Mouse (Mus musculus) midbrain, postnatal 0 days (tissue): Measurements from ENCODE around the gene Dnm3. TPM values are rescaled to one million over a fixed set of nuclear protein-coding genes. Genes with fewer than 3 reads are reported as not detected.

Source experiments
- ATAC-seq: fragments of 200-750 bp; cut with Nextera tagmentation; 2 replicates; pipeline ENCODE4 v1.8.0; 2017; ENCODE audit warnings: moderate number of reproducible peaks, mild to moderate bottlenecking, moderate TSS enrichment, moderate library complexity; ENCODE audit not compliant: low FRiP score
- DNase-seq: peaks from one replicate; pipeline ENCODE4 v3.0.0-alpha.2; 2015; ENCODE audit warnings: low spot score
- H3K27ac ChIP-seq: fragments of 300-500 bp; sonication (generic); 2 replicates; pipeline ENCODE4 v1.5.1; 2014; ENCODE audit warnings: low read depth, mild to moderate bottlenecking, low read length, mixed read lengths
- H3K27me3 ChIP-seq: fragments of 300-500 bp; sonication (generic); 2 replicates; pipeline ENCODE4 v1.6.1; 2014; ENCODE audit warnings: low read length, control low read depth, mixed read lengths; ENCODE audit not compliant: insufficient read depth
- H3K36me3 ChIP-seq: fragments of 300-500 bp; sonication (generic); 2 replicates; pipeline ENCODE4 v1.6.1; 2014; ENCODE audit warnings: low read length, control low read depth, mixed read lengths; ENCODE audit not compliant: insufficient read depth
- H3K4me1 ChIP-seq: fragments of 300-500 bp; sonication (generic); 2 replicates; pipeline ENCODE4 v1.6.1; 2014; ENCODE audit warnings: mild to moderate bottlenecking, control low read depth, antibody characterized with exemption, low read length, mixed read lengths; ENCODE audit not compliant: insufficient read depth
- H3K4me2 ChIP-seq: fragments of 300-500 bp; sonication (generic); 2 replicates; pipeline ENCODE4 v1.6.1; 2014; ENCODE audit warnings: low read depth, mild to moderate bottlenecking, low read length, mixed read lengths; ENCODE audit not compliant: poor library complexity, severe bottlenecking
- H3K4me3 ChIP-seq: fragments of 300-500 bp; sonication (generic); 2 replicates; pipeline ENCODE4 v1.5.1; 2014; ENCODE audit warnings: low read depth, mild to moderate bottlenecking, low read length, moderate library complexity
- H3K9ac ChIP-seq: fragments of 300-500 bp; sonication (generic); replicated peaks from 2 replicates; pipeline ENCODE4 v1.6.1; 2014; ENCODE audit warnings: mild to moderate bottlenecking, low read length, moderate library complexity, mixed read lengths; ENCODE audit not compliant: poor library complexity, severe bottlenecking
- H3K9me3 ChIP-seq: fragments of 300-500 bp; sonication (generic); 2 replicates; pipeline ENCODE4 v1.6.1; 2016; ENCODE audit warnings: low read length, control low read depth
- CTCF ChIP-seq: IDR thresholded peaks from 2 replicates; pipeline ENCODE4 v1.5.1; 2016; ENCODE audit warnings: antibody characterized with exemption, mild to moderate bottlenecking
- WGBS: fragments of 180-500 bp; shearing (Covaris S2); extraction: QIAGEN DNeasy Blood & Tissue Kit; methylation state at CpG from one replicate; pipeline ENCODE4 v1.1.7; 2014; 5-methylcytosine and 5-hydroxymethylcytosine counted together
- polyA plus RNA-seq: library from polyadenylated mRNA; unstranded; fragments of >200 nt; fragmentation: Nextera tagmentation; extraction: Ambion mirVana; gene quantifications from 2 replicates; pipeline ENCODE4 v1.2.1, GENCODE M21; 2015
- total RNA-seq: library from RNA; depleted of rRNA; stranded (reverse); fragments of >200 nt; gene quantifications from 2 replicates; pipeline ENCODE4 v1.2.3, GENCODE M21; 2014

The Dnm3 gene
- total and polyA plus RNA-seq, 2 experiments from 2014 or later: 67.0 to 88.5 TPM

DNA sequence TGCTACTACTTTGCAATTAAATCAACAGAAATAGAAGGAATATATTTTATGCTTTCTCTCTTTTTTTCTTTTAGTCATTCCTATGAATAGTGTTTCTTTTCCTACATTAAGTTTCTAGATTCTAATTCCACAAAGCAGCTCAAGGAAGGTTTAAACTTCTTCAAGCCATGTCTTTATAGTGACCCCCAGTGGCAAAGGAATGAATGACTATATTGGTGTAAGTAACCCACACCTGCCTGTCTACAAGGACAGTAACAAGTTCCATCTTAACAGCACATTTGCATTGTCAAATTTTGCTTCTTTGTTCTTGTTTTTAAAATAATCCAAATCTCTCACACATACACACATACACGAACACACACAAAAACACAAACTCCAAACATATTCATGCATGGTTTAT, 141.2 kb downstream of the Dnm3 start:
- TF ChIP-seq CTCF: peak; percentile 86
- Histone ChIP-seq H3K4me2 (no peak overlapping the region), H3K36me3 (no peaks in the 10 kb centered on the region), H3K9me3 (no peaks in the 10 kb centered on the region), H3K9ac (no peak overlapping the region), H3K4me3 (no peak overlapping the region), H3K27me3 (no peaks in the 10 kb centered on the region), H3K27ac (no peak overlapping the region), H3K4me1 (no peaks in the 10 kb centered on the region)
- DNase-seq (peak; percentile 82), ATAC-seq (peak; percentile 44)
- 33% methylated on average over 1 of the region's 1 CpGs for WGBS

DNA sequence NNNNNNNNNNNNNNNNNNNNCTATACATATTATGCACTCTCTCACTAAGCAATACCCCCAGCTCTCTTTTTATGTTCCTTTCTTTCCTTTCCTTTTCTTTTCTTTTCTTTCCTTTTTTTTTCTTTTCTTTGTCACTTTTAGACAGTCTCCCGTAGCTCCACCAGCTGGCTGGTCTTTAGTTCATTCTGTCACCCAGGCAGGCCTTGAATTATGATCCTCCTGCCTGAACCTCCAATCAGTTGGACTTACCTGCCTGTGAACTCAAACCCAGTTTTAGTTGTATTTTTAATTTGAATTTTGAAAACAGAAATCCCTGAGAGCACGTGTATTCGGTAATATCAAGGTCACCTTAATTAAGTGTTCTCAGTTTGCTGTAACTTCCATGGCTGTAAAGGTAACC, 141.6 kb downstream of the Dnm3 start:
- no peak overlapping the region for H3K27ac ChIP-seq
- ATAC-seq (no peak), DNase-seq (no peak)
- no peak overlapping the region for H3K9ac ChIP-seq
- no peaks in the 10 kb centered on the region for H3K4me1 ChIP-seq
- no peak overlapping the region for H3K4me2 ChIP-seq
- WGBS: 46% methylated on average over 3 of the region's 3 CpGs
- no peaks in the 10 kb centered on the region for H3K9me3 ChIP-seq
- no peak overlapping the region for H3K4me3 ChIP-seq
- no peaks in the 10 kb centered on the region for H3K36me3 ChIP-seq
- no peak for TF ChIP-seq CTCF
- H3K27me3 ChIP-seq: no peaks in the 10 kb centered on the region

DNA sequence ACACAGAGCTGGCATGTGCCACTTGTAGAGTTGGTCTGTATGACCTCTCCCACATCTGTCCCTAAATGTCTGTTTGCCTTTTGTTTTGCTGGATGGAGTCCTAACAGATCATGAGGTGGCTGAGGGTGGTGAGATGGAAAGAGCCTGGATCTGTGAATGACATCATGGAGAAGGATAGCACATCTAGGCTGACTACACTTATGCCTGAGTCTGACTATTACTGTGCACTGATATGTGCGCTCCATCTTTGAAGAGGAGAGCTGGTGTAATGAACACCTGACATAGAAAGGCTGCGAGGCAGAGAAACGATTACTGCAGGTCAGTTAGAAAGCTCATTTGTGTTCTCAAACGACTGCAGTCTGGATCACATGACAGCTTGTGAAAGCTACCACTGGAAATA, 149.2 kb downstream of the Dnm3 start:
- no peak overlapping the region for H3K4me3 ChIP-seq
- no peaks in the 10 kb centered on the region for H3K27me3 ChIP-seq
- no peaks in the 10 kb centered on the region for H3K9me3 ChIP-seq
- H3K36me3 ChIP-seq: no peaks in the 10 kb centered on the region
- DNase-seq (no peak), ATAC-seq (no peak)
- H3K4me1 ChIP-seq: no peaks in the 10 kb centered on the region
- H3K4me2 ChIP-seq: no peak overlapping the region
- no peak overlapping the region for H3K9ac ChIP-seq
- no peak overlapping the region for H3K27ac ChIP-seq
- 75% methylated on average over 4 of the region's 4 CpGs for WGBS
- no peak for TF ChIP-seq CTCF

DNA sequence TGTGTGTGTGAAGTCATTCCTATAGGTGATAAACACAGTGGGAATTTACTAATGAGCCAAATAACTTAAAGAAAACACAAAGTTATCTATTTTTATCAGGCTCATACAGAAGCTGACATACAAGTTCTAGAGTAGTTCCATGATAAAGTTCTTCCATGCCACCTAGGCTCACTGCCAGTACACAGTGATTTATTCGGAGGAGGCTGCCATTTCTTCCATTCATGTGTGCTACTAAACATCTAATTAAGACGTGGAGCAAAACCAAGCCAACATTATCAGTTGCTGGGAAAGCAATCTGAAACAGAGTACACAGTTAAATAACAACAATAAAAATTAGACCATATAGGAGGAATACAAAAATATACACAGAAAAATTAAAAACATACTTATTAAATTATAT, 150.2 kb downstream of the Dnm3 start:
- Histone ChIP-seq H3K9ac (no peak overlapping the region), H3K36me3 (no peaks in the 10 kb centered on the region), H3K4me1 (no peaks in the 10 kb centered on the region), H3K27me3 (no peaks in the 10 kb centered on the region), H3K4me3 (no peak overlapping the region), H3K4me2 (no peak overlapping the region), H3K9me3 (no peaks in the 10 kb centered on the region), H3K27ac (no peak overlapping the region)
- no peak for DNase-seq
- ATAC-seq: no peak
- no peak for TF ChIP-seq CTCF
- WGBS: 53% methylated on average over 2 of the region's 2 CpGs

DNA sequence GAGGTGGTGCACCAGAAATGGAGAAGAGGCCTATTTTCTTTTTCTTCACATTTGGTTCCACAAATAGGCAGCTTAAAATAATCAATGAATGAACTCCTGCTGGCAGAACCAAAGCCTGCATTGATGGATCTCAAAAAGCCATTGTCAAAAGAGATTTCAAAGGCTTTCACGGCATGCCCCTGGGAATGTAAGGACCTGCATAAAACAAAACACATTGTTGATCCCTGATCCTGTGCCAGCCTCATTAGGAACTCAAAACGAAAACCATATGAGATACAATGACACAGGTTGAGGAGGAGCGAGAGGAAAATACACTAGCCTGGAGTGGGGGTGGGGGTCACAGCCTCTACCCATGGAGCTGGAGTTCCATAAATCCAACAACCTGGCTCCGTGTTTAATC, 153.4 kb downstream of the Dnm3 start:
- Histone ChIP-seq H3K36me3 (no peaks in the 10 kb centered on the region), H3K4me1 (no peaks in the 10 kb centered on the region), H3K9ac (no peak overlapping the region), H3K27ac (no peak overlapping the region), H3K27me3 (no peaks in the 10 kb centered on the region), H3K9me3 (no peaks in the 10 kb centered on the region), H3K4me2 (no peak overlapping the region), H3K4me3 (no peak overlapping the region)
- ATAC-seq (no peak), DNase-seq (no peak)
- WGBS: 13% methylated on average over 4 of the region's 4 CpGs
- TF ChIP-seq CTCF: no peak

DNA sequence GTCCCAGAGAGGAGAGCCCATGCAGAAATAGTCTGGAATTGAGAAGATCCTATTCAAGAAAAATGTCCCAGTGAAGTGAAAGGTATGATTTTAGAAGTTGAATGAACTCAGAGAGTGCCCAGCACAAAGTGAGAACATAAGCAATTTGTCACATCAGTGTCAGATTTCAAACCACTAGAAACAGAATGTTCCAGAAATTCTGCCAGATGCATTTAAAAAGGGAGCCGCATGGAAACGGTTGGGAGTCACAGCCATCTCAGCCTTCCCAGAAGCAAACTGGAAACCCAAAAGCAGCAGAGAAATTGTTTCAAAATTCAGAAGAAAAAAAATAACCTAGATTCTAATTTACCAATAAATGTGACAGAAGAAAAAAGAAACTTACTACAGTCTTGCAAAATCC, 154.7 kb downstream of the Dnm3 start:
- Histone ChIP-seq H3K9me3 (no peaks in the 10 kb centered on the region), H3K4me2 (no peak overlapping the region), H3K9ac (no peak overlapping the region), H3K4me3 (no peak overlapping the region), H3K27ac (no peak overlapping the region), H3K27me3 (no peaks in the 10 kb centered on the region), H3K4me1 (no peaks in the 10 kb centered on the region), H3K36me3 (peaks cover 6% of the 10 kb centered on the region)
- 77% methylated on average over 2 of the region's 2 CpGs for WGBS
- DNase-seq: no peak
- no peak for TF ChIP-seq CTCF
- ATAC-seq: no peak
